Comparison of ENCODE assay signal across 20 mouse cellular contexts in the genomic region with DNA sequence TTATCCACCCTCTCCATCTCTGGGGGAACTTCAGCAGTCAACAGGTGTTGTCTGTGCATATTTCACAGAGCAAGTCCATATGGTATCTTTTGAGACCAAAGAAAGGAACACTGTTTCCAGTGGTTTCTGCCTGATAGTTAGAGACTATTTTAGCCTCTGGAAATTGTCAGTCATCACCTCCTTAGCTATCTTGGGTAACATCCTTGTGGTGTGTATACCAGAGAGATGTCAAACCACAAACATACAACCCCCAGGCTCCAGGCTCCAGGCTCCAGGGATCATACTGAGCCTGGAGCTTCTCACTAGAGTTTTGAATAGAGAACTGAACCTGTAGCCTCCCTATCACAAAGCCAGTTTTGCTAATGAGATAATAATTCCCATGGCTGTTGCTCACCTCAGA.
"Had no signal": no experiment of that assay in that cellular context is flagged by ENCODE, and none has a peak within 500 bp of the region (broad histone marks: within the 10 kb centered on the region; RNA-seq: fewer than 3 reads in every experiment).

No protein-coding gene starts in this region.

- H3K27ac ChIP-seq: kidney, postnatal 0 days; layer of hippocampus, adult 2 months; limb, embryonic 10.5 days; limb, embryonic 13.5 days; liver, embryonic 12.5 days; liver, embryonic 15.5 days; macrophage; midbrain, embryonic 12.5 days; midbrain, embryonic 15.5 days; neural tube, embryonic 12.5 days; neural tube, embryonic 15.5 days; stomach, embryonic 15.5 days had no signal

- H3K9ac ChIP-seq: limb, embryonic 13.5 days; liver, embryonic 12.5 days; liver, embryonic 15.5 days; midbrain, embryonic 12.5 days; midbrain, embryonic 15.5 days; neural tube, embryonic 12.5 days; neural tube, embryonic 15.5 days; stomach, embryonic 15.5 days had no signal

- DNase-seq: kidney, adult 8-10 months; layer of hippocampus, adult 9-11 months; liver; right cerebral cortex, adult 18-20 months; right cerebral cortex, postnatal 14 days; right cerebral cortex, postnatal 4 days; thymus, postnatal 25 days had no signal

- H3K9me3 ChIP-seq: limb, embryonic 10.5 days; limb, embryonic 13.5 days; liver, embryonic 12.5 days; liver, embryonic 15.5 days; midbrain, embryonic 12.5 days; midbrain, embryonic 15.5 days; neural tube, embryonic 12.5 days; neural tube, embryonic 15.5 days; stomach, embryonic 15.5 days had no signal

- ATAC-seq: intestine, postnatal 0 days; liver, embryonic 12.5 days; midbrain, embryonic 15.5 days had no signal

- H3K4me1 ChIP-seq: limb, embryonic 10.5 days; liver, embryonic 12.5 days; liver, embryonic 15.5 days; stomach, embryonic 15.5 days had no signal

- H3K36me3 ChIP-seq: limb, embryonic 10.5 days; limb, embryonic 13.5 days; liver, embryonic 12.5 days; liver, embryonic 15.5 days; midbrain, embryonic 12.5 days; midbrain, embryonic 15.5 days; neural tube, embryonic 12.5 days; neural tube, embryonic 15.5 days; stomach, embryonic 15.5 days had no signal

- H3K4me3 ChIP-seq: layer of hippocampus, adult 2 months; limb, embryonic 10.5 days; limb, embryonic 13.5 days; liver, embryonic 12.5 days; liver, embryonic 15.5 days; midbrain, embryonic 12.5 days; midbrain, embryonic 15.5 days; neural tube, embryonic 12.5 days; neural tube, embryonic 15.5 days; stomach, embryonic 15.5 days had no signal

- H3K4me2 ChIP-seq: limb, embryonic 13.5 days; liver, embryonic 12.5 days; liver, embryonic 15.5 days; midbrain, embryonic 12.5 days; midbrain, embryonic 15.5 days; neural tube, embryonic 12.5 days; neural tube, embryonic 15.5 days; stomach, embryonic 15.5 days had no signal

- H3K27me3 ChIP-seq: limb, embryonic 13.5 days; liver, embryonic 12.5 days; liver, embryonic 15.5 days; midbrain, embryonic 12.5 days; midbrain, embryonic 15.5 days; neural tube, embryonic 12.5 days; neural tube, embryonic 15.5 days; stomach, embryonic 15.5 days had no signal
